Mouse (Mus musculus) granulocyte monocyte progenitor cell, adult 5-6 weeks (primary cell): ENCODE measurements around the gene H2-D1. TPM values are rescaled to one million over a fixed set of nuclear protein-coding genes. Genes with fewer than 3 reads are reported as not detected.

ENCODE experiments used
- ATAC-seq: replicated peaks from 2 replicates; pipeline ENCODE4 v1.8.0; 2016; ENCODE audit warnings: mild to moderate bottlenecking, moderate TSS enrichment, inconsistent platforms; ENCODE audit not compliant: poor library complexity, severe bottlenecking
- total RNA-seq, 2 experiments: library from RNA; stranded (forward) in 1 of 2; stranded (reverse) in 1 of 2; fragments of 200-712, 200-1000 nt in 1 of 2; fragments of >200 nt in 1 of 2; fragmentation: Nextera tagmentation in 1 of 2; gene quantifications; 2 replicates each; pipeline ENCODE4 v1.2.3; 2014 to 2017

The H2-D1 gene
- total RNA-seq, 2 experiments from 2014 or later: 275 to 399 TPM

GRCm38 (mm10) chr17:35254241-35255098, 8.1 kb upstream of the H2-D1 start:
- ATAC-seq: peak; percentile 39

- no peak for ATAC-seq
Measured at GRCm38 (mm10) chr17:35255301-35255700, 7.2 kb upstream of the H2-D1 start.

GRCm38 (mm10) chr17:35255704-35256103, 6.8 kb upstream of the H2-D1 start:
- ATAC-seq: no peak

- no peak for ATAC-seq
Measured at GRCm38 (mm10) chr17:35257378-35257777, 5.2 kb upstream of the H2-D1 start.

- peak; percentile 31 for ATAC-seq
Measured at GRCm38 (mm10) chr17:35257824-35258491, 4.6 kb upstream of the H2-D1 start.

- peak; percentile 69 for ATAC-seq
Measured at GRCm38 (mm10) chr17:35258492-35259478, 3.7 kb upstream of the H2-D1 start.

- no peak for ATAC-seq
Measured at GRCm38 (mm10) chr17:35259621-35260020, 2.9 kb upstream of the H2-D1 start.

GRCm38 (mm10) chr17:35261651-35262050, 879 bp upstream of the H2-D1 start:
- no peak for ATAC-seq

GRCm38 (mm10) chr17:35263523-35263883, 973 bp downstream of the H2-D1 start:
- no peak for ATAC-seq

- ATAC-seq: no peak
Measured at GRCm38 (mm10) chr17:35267399-35268086, 5.0 kb downstream of the H2-D1 start.

- ATAC-seq: peak; percentile 67
Measured at GRCm38 (mm10) chr17:35269653-35270347, 7.3 kb downstream of the H2-D1 start.

GRCm38 (mm10) chr17:35272249-35272648, 9.7 kb downstream of the H2-D1 start:
- ATAC-seq: no peak

- peak; percentile 81 for ATAC-seq
Measured at GRCm38 (mm10) chr17:35274770-35275169, 12.2 kb downstream of the H2-D1 start.

- ATAC-seq: no peak
Measured at GRCm38 (mm10) chr17:35276304-35276864, 13.9 kb downstream of the H2-D1 start.

- no peak for ATAC-seq
Measured at GRCm38 (mm10) chr17:35278049-35278448, 15.5 kb downstream of the H2-D1 start.

- no peak for ATAC-seq
Measured at GRCm38 (mm10) chr17:35278957-35279688, 16.6 kb downstream of the H2-D1 start.

GRCm38 (mm10) chr17:35280276-35280675, 17.7 kb downstream of the H2-D1 start:
- no peak for ATAC-seq

- no peak for ATAC-seq
Measured at GRCm38 (mm10) chr17:35285431-35285830, 22.9 kb downstream of the H2-D1 start.
